Mouse (Mus musculus): ENCODE measurements around the gene Tnrc6c. TPM values are rescaled to one million over a fixed set of nuclear protein-coding genes. Genes with fewer than 3 reads are reported as not detected.
A peak's percentile ranks its signal among the peaks of the same experiment; 100 is the strongest.

Gene Tnrc6c
- total RNA-seq (2015; ENCODE audit: low replicate concordance) (5.6 and 6.9 TPM in 2 replicates), total RNA-seq (2017; ENCODE audit: low replicate concordance) (6.3 and 9.5 TPM in 2 replicates)

DNA sequence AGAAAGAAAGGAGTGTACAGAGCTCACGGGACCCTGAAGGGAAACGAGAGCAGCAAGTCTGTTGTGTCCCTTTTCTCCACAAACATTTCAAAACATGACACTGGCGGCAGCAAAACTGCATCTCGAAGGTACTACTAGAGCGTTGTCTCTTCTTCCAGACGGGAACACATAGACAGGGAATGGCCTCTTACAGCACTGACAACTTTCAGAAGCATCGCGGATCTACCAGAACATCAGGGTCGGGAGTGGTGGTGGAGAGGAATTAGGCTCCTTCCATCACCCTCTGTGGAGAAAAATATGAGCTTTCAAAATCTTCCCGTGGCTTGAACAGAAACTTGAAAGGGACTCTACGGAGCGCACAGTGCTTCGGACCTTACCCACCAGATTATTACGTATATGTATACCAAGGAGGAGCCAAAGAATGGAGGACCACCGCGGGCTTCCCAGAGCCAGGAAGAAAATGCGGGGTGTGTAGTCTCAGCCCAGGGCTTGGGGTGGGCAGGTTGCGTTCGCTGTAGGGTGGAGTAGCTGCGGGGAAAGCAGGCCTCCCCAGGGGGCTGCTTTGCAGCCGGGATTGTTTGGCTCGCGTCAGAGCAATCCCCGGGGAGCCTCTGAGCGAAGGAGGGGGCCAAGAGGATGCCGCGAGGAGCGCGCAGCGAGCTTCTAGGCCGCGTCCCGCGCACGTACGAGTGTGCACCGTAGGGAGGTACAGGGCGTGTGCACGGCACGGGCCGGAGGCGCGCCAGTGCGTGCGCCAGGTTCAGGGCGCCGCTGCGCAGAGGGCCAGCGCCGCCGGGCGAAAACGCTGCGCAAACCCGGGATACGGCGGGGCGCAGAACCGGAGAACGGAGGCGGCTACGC is at the start of gene Tnrc6c:
Tnrc6c (plus strand) TSS at position 799 of the 861 bp plus-strand sequence.
- peak; percentile 51 for ATAC-seq (replicated peaks; ENCODE audit: low FRiP score, poor library complexity, severe bottlenecking)

- no peak for ATAC-seq (replicated peaks; ENCODE audit: low FRiP score, poor library complexity, severe bottlenecking)
These were observed 48.0 kb upstream of the Tnrc6c start for GRCm38 (mm10) chr11:117606137-117606536.

GRCm38 (mm10) chr11:117606605-117607203 is 47.4 kb upstream of the Tnrc6c start:
- ATAC-seq (replicated peaks; ENCODE audit: low FRiP score, poor library complexity, severe bottlenecking): no peak

DNA sequence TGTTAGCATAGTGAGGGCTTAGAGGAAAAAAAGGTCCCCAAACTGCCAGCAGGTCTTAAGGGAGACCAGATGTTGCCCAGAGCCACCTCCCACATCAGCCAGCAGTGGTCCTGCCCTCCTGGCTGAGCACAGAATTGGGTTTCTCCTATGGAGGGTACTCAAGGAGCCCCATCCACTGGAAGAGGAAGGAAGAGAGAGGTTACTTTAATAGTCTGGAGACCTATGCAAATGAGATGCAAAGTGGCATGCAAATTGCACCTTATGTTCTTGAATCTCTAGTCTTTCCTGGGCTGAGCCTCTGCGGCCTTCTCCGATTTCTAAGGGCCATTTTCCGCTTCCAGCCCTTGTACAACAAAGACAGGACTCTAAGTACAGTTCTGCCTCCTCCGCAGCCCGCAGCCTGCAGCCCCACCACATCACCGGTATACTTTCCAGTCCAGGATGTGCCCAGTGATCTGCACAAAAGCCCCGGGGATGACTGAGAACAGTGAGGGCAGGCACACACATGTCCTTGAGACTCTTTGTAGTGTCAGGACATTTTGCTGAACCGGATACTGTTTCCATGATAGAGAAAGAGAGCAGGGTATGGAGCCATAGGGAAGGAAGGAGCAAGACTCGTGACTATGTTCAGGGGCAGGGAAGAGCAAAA is 45.8 kb upstream of the Tnrc6c start:
- ATAC-seq (replicated peaks; ENCODE audit: low FRiP score, poor library complexity, severe bottlenecking): no peak

DNA sequence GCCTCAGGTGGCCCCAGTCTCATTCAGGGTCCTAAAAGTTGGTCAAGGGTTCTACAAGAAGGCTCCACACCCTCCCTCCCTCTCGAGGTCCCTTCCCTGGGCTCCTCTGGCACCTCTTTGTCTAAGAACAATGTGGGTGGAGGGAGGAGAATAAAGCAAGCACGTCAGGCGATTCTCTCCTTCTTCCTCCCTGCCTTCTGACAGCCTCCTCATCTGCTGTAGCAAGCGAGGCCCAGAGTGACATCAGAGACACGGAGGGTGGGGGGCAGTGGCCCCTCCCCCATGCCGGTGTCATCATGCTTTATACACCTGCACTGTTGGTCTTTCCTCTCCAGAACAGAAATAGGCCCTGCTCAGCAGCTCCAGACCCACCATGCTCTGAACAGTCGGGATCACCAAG is 45.1 kb upstream of the Tnrc6c start:
- ATAC-seq (replicated peaks; ENCODE audit: low FRiP score, poor library complexity, severe bottlenecking): no peak

DNA sequence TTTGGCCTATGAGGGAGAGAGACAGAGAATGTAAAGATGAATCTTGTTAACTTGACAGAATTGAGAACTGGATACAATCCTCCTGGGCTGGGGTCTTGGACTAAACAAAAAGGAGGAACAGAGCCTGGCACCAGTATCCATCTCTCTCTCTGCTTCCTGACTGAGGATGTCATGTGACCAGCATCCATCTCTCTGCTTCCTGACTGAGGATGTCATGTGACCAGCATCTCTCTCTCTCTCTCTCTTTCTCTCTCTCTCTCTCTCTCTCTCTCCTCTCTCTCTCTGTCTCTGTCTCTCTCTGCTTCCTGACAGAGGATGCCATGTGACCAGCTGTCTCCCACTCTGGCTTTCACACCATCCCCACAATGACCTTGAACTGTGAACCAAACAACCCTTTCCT is 43.5 kb upstream of the Tnrc6c start:
- no peak for ATAC-seq (replicated peaks; ENCODE audit: low FRiP score, poor library complexity, severe bottlenecking)

GRCm38 (mm10) chr11:117611068-117611467 is 43.0 kb upstream of the Tnrc6c start:
- ATAC-seq (replicated peaks; ENCODE audit: low FRiP score, poor library complexity, severe bottlenecking): 0 out of 2 replicates have a peak, but pooled peaks have one; percentile 43

- ATAC-seq (replicated peaks; ENCODE audit: low FRiP score, poor library complexity, severe bottlenecking): no peak
These were observed 42.2 kb upstream of the Tnrc6c start for GRCm38 (mm10) chr11:117611860-117612259.

GRCm38 (mm10) chr11:117612885-117613284 is 41.2 kb upstream of the Tnrc6c start:
- ATAC-seq (replicated peaks; ENCODE audit: low FRiP score, poor library complexity, severe bottlenecking): no peak

DNA sequence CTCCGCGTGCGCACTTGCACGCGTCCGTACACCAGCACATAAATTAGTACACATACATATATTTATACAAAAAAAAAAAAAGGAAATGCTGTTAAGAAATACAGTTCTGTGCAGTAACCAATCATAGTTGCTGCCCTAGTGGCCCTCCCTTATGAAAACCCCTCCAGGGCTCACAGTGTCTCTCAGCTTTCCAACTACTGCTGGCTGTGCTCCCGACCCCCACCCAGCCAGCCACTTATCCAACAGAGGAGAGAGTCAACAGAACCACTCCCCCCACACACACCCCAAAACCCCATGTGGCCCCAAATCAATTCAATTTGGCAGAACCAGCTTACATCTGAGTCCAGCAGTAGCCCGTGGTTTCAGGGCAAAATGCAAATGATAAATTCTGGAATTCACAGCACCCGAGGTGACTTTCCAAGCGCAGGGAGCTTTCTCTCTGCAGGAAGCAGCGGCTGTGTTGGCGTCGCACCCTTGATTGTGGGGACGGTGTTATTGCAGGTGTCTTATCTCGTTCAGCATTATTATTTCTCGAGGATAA is 36.7 kb upstream of the Tnrc6c start:
- ATAC-seq (replicated peaks; ENCODE audit: low FRiP score, poor library complexity, severe bottlenecking): no peak

- ATAC-seq (replicated peaks; ENCODE audit: low FRiP score, poor library complexity, severe bottlenecking): no peak
These were observed 35.9 kb upstream of the Tnrc6c start for GRCm38 (mm10) chr11:117618214-117618613.

DNA sequence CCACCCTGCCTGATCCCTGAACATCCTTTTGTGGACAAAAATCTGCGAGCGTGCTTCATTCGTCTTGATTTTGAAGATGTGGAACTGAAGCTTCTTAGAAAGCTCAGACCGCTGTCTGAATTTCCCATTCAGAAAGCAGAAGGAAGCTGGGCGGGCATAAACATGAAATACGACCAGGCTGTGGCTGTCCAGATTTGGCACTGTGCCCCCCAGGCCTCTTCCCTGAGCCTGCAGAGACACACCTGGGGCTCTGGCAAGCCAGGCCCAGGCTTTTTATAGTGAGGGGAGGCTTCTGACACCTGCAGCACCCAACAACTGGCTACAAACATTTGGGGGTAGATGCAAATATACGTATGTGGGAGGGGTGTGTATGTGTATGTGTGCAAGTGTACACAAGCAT is 35.3 kb upstream of the Tnrc6c start:
- no peak for ATAC-seq (replicated peaks; ENCODE audit: low FRiP score, poor library complexity, severe bottlenecking)

DNA sequence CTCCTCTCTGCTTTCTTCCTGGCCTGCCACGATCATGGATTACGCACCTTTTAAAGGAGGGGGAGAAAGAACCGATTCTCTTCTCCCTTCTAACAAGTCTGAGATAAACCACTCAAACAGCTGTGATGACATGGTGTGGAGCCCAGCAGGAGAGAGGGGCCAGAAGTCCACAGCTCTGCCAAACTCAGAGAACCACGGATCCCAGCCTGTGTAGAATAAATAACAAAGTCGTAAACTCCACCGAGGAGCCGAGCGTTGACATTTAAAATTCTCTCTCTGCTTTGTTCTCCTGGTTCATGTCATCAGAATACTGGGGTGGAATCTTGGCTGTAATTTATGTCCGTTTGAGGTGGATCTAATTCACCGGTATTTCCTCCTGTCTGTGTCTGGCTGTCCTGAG is 34.5 kb upstream of the Tnrc6c start:
- no peak for ATAC-seq (replicated peaks; ENCODE audit: low FRiP score, poor library complexity, severe bottlenecking)

DNA sequence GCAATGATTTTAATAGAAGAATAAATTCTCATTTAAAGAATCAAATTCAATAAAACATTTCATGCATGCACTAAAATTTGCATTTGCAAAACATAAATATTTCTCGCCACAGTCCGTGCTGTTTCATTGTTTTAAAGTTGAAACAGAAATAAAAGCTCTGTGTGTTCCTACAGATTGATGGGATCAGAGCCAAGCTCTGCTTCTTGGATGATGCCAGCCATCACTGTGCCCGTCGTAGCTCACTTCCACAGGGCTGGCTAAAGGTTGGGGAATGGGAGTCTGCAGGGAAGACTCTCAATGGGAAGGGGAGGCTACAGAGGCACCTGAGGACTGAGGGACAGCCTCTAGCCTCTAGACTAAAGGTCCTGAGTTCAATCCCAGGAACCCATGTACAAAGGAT is 28.9 kb upstream of the Tnrc6c start:
- ATAC-seq (replicated peaks; ENCODE audit: low FRiP score, poor library complexity, severe bottlenecking): no peak

DNA sequence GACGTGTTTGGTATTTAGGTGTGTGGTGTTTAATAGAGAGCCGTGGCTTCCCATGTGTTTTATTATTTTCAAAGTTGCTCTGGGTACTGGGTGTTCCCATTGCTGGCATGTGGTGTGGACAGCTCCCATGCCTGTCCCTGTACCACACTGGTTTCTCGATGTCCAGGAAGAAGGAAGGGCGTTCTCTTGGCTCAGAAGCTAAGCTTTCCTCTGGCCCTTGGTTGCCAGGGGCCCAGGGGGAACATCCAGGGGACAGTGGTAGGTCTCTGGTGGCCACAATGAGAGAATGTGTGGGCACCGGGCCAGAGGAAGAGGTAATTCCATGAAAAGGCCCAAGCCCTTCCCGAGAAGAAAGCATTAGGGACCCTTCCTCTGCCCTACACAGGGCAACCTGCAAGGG is 27.5 kb upstream of the Tnrc6c start:
- no peak; the same call in 1 of the 2 replicates for ATAC-seq (replicated peaks; ENCODE audit: low FRiP score, poor library complexity, severe bottlenecking)

GRCm38 (mm10) chr11:117627060-117627562 is 27.0 kb upstream of the Tnrc6c start:
- no peak for ATAC-seq (replicated peaks; ENCODE audit: low FRiP score, poor library complexity, severe bottlenecking)

DNA sequence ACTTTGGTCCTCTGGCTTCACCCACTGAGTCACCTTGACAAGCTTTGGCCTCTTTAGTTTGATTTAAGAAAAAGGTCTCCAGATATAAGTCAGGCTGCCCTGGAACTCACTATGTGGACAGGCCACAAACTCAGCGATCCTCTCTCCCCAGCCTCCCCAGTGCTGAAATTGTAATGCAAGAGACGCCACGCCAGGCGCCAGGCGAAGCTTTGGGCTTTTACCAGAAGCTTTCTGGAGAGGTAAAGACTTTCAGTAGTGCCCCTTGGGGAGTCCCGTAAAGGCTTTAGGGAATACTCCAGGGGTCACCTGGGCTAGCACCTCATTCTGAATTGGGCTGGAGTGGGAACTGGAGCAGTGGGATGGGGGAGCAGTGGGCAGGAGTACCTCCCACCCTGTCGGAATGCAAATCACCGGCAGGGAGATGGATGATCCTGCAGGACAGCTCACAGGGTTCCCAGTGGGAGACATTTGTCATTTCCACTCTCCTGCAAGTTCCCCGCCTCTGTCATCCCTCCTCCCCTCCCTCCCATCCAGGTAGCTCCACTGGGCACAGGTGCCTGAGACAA is 26.3 kb upstream of the Tnrc6c start:
- no peak for ATAC-seq (replicated peaks; ENCODE audit: low FRiP score, poor library complexity, severe bottlenecking)

DNA sequence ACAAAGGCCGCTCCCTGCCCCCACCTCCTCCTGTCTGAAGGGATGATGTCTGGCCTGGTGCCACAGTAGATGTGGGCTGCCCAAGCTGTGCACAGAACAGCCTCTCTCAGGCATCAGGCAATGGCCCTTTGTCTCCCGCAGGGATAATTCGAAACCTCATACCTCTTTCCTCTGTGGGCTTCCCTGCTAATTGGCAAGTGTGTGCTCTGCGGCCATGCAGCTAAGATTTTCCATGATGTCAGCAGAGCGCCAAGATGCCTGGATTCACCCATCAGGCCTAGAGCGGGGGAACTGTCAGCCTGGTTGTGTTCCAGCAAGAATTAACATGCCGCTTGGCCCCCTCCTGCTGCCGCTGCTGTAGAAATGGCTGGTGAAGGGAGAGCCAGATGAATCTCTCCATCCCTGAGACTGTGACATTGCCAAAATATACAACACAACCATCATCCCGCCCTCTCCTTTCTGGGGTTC is 25.7 kb upstream of the Tnrc6c start:
- no peak for ATAC-seq (replicated peaks; ENCODE audit: low FRiP score, poor library complexity, severe bottlenecking)

DNA sequence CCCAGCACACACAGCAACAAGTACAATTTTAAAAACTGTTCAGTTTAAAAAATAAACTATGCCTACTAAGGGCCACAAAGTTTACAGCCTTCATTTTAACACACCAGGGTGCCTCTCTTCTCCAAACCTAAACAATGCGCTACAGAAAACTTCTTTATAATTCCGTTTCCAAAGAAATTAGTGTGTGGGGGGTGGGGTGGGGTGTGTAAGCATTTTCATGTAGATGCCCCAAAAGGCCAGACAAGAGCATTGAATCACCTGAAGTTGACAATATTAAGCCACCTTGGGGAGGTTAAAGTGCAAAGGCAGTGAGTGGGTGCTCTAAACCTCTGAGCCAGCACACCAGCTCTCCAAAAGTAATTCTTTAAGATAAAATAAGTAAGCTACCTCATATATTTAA is 24.2 kb upstream of the Tnrc6c start:
- no peak for ATAC-seq (replicated peaks; ENCODE audit: low FRiP score, poor library complexity, severe bottlenecking)

Data from erythroblast, adult 5-6 weeks (primary cell).